Mouse (Mus musculus): Measurements from ENCODE around the gene Kars.

Gene Kars

DNA sequence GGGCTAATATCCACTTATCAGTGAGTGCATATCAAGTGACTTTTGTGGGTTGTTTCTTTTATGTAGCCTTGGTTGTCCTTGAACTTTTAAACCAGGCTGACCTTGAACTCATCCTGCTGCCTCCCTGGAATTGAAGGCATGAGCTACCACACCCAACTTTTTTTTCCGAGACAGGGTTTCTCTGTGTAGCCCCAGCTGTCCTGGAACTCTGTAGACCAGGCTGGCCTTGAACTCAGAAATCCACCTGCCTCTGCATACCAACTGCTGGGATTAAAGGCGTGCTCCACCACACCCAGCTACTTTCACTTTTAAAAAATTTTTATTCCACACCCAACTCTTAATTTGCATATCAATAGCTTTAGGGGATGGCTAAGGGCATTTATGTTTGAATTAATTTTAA is 67.6 kb downstream of the Kars start:
- no peak for DNase-seq (ENCODE audit: low spot score)

Data from T-cell, adult 2 months (primary cell).